Comparison of ENCODE assay signal across 8 mouse cellular contexts in genomic region chr2:166107911-166108310, GRCm38 (mm10).
"Had no signal": no experiment of that assay in that cellular context is flagged by ENCODE, and none has a peak within 500 bp of the region (broad histone marks: within the 10 kb centered on the region; RNA-seq: fewer than 3 reads in every experiment).

No protein-coding gene starts in this region.

- H3K27me3 ChIP-seq: intestine, embryonic 15.5 days; limb, embryonic 12.5 days; liver, embryonic 13.5 days had no signal

- H3K36me3 ChIP-seq: intestine, embryonic 15.5 days; liver, embryonic 13.5 days; lung, embryonic 15.5 days; midbrain, embryonic 12.5 days; neural tube, embryonic 15.5 days had no signal

- H3K9me3 ChIP-seq: intestine, embryonic 15.5 days; limb, embryonic 12.5 days; liver, embryonic 13.5 days; lung, embryonic 15.5 days; midbrain, embryonic 12.5 days; neural tube, embryonic 15.5 days had no signal

- H3K4me3 ChIP-seq: intestine, embryonic 15.5 days; limb, embryonic 12.5 days; liver, embryonic 13.5 days; lung, embryonic 15.5 days; midbrain, embryonic 12.5 days; myocyte; neural tube, embryonic 15.5 days had no signal

- H3K4me1 ChIP-seq: liver, embryonic 13.5 days had no signal

- H3K27ac ChIP-seq: intestine, embryonic 15.5 days; liver, embryonic 13.5 days; lung, embryonic 15.5 days; midbrain, embryonic 12.5 days had no signal

- H3K4me2 ChIP-seq: intestine, embryonic 15.5 days; limb, embryonic 12.5 days; liver, embryonic 13.5 days; lung, embryonic 15.5 days; midbrain, embryonic 12.5 days; neural tube, embryonic 15.5 days had no signal

- ATAC-seq: liver, postnatal 0 days had no signal

- H3K9ac ChIP-seq: intestine, embryonic 15.5 days; limb, embryonic 12.5 days; liver, embryonic 13.5 days; liver, postnatal 0 days; lung, embryonic 15.5 days; midbrain, embryonic 12.5 days; neural tube, embryonic 15.5 days had no signal
